ENCODE assay signal across 19 mouse cellular contexts in the genomic region with DNA sequence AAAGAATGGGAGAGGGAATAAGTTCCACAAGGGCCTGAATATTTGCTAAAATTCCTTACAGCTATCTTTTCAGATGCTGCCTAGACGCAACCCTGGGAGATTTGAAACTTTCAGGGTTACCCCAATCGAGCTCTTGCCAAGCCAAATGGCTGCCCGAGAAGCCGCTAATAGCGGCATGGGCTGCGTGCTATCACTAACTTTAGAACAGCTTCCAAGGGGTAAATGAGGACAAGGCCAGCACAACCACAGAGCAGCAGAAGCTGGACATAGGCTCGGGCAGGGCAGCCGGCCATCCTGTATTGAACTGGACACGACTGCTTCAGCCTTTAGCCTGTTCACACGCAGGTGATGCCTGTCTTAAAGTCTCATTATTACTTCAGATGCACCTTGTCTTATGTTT. TPM values are rescaled to one million over a fixed set of nuclear protein-coding genes. Genes with fewer than 3 reads are reported as not detected.
DNase-seq lines count a peak whose midpoint lies in the region; ATAC-seq lines count a peak whose summit lies in the region.
"Had no signal": no experiment of that assay in that cellular context is flagged by ENCODE, and none has a peak within 500 bp of the region (broad histone marks: within the 10 kb centered on the region; RNA-seq: fewer than 3 reads in every experiment).

No protein-coding gene starts in this region.

- H3K4me3 ChIP-seq in midbrain, embryonic 16.5 days (ENCODE audit: low read depth, low read length): no peak overlapping the region
- H3K4me3 ChIP-seq: forebrain, embryonic 10.5 days; hindbrain, embryonic 13.5 days; intestine, embryonic 15.5 days; layer of hippocampus, adult 2 months; limb, embryonic 10.5 days; liver, embryonic 13.5 days; midbrain, embryonic 15.5 days had no signal

- DNase-seq in heart, adult 11 months: peak; percentile 95
- no peak for DNase-seq in heart, postnatal 25 days (ENCODE audit: low spot score)
- peak; percentile 38 for DNase-seq in adrenal gland, adult 8-10 months
- peak; percentile 38 for DNase-seq in gastrocnemius, postnatal 10 days
- DNase-seq in heart, postnatal 4 days: peak; percentile 23
- DNase-seq in layer of hippocampus, adult 11-12 months (ENCODE audit: low spot score): no peak
- DNase-seq: cerebellum, adult 9-11 months; liver, embryonic 13.5 days; right cerebral cortex, postnatal 25 days had no signal

- no peak for ATAC-seq in megakaryocyte-erythroid progenitor cell, adult 5-6 weeks (replicated peaks; ENCODE audit: low FRiP score, low TSS enrichment, poor library complexity, severe bottlenecking)
- ATAC-seq in midbrain, embryonic 16.5 days: no peak
- ATAC-seq: intestine, embryonic 15.5 days; midbrain, embryonic 15.5 days had no signal

- intact Hi-C loops in heart, postnatal 25 days (cut with DNase I): loop anchor here (10.0 kb wide), 1 partner anchor 760 kb away; no protein-coding TSS in a partner anchor

- WGBS in midbrain, embryonic 16.5 days: 91% methylated on average over 10 of the region's 10 CpGs

- H3K9ac ChIP-seq in midbrain, embryonic 16.5 days (ENCODE audit: low read depth, low read length): no peak overlapping the region
- H3K9ac ChIP-seq: hindbrain, embryonic 13.5 days; intestine, embryonic 15.5 days; liver, embryonic 13.5 days; midbrain, embryonic 15.5 days had no signal

- no peak overlapping the region for H3K27ac ChIP-seq in midbrain, embryonic 16.5 days (ENCODE audit: low read length)
- H3K27ac ChIP-seq: forebrain, embryonic 10.5 days; hindbrain, embryonic 13.5 days; intestine, embryonic 15.5 days; kidney, postnatal 0 days; layer of hippocampus, adult 2 months; limb, embryonic 10.5 days; liver, embryonic 13.5 days; midbrain, embryonic 15.5 days had no signal

- no peaks in the 10 kb centered on the region for H3K9me3 ChIP-seq in midbrain, embryonic 16.5 days (replicated peaks; ENCODE audit: control insufficient read depth, low read length, poor library complexity, severe bottlenecking)
- H3K9me3 ChIP-seq: forebrain, embryonic 10.5 days; hindbrain, embryonic 13.5 days; intestine, embryonic 15.5 days; limb, embryonic 10.5 days; liver, embryonic 13.5 days; midbrain, embryonic 15.5 days had no signal

- no peaks in the 10 kb centered on the region for H3K27me3 ChIP-seq in midbrain, embryonic 16.5 days (ENCODE audit: control insufficient read depth, insufficient read depth, low read depth, low read length)
- H3K27me3 ChIP-seq: CH12.LX; hindbrain, embryonic 13.5 days; intestine, embryonic 15.5 days; liver, embryonic 13.5 days; midbrain, embryonic 15.5 days had no signal

- H3K4me1 ChIP-seq in midbrain, embryonic 16.5 days (ENCODE audit: control insufficient read depth, insufficient read depth, low read length): no peaks in the 10 kb centered on the region
- H3K4me1 ChIP-seq: forebrain, embryonic 10.5 days; hindbrain, embryonic 13.5 days; limb, embryonic 10.5 days; liver, embryonic 13.5 days; midbrain, embryonic 15.5 days had no signal

- H3K4me2 ChIP-seq in midbrain, embryonic 16.5 days (ENCODE audit: low read length): no peak overlapping the region
- H3K4me2 ChIP-seq: hindbrain, embryonic 13.5 days; intestine, embryonic 15.5 days; liver, embryonic 13.5 days; midbrain, embryonic 15.5 days had no signal

- H3K36me3 ChIP-seq in midbrain, embryonic 16.5 days (ENCODE audit: control insufficient read depth, insufficient read depth, low read length): no peaks in the 10 kb centered on the region
- H3K36me3 ChIP-seq: forebrain, embryonic 10.5 days; hindbrain, embryonic 13.5 days; intestine, embryonic 15.5 days; limb, embryonic 10.5 days; liver, embryonic 13.5 days; midbrain, embryonic 15.5 days had no signal

RNA-seq across cellular contexts. Expression of gene Spryd7, which starts 18.4 kb away (rescaled TPM):
- 10 to 100 TPM; 55.8 to 63.8 TPM for total RNA-seq in heart, postnatal 25 days (2021)
- 10 to 100 TPM; 19.3 to 21.7 (median 19.8) TPM for total RNA-seq in adrenal gland, adult 8-10 months (2022)
- 10 to 100 TPM; 38.3 to 41.9 TPM for total RNA-seq in gastrocnemius, postnatal 10 days (2021)
- total RNA-seq in heart, postnatal 4 days (2021): 10 to 100 TPM; 33.5 to 35.3 TPM
- total RNA-seq in megakaryocyte-erythroid progenitor cell, adult 5-6 weeks (2014; fragmentation: Nextera tagmentation): 8.6 and 10.7 TPM in 2 replicates
- total RNA-seq in megakaryocyte-erythroid progenitor cell, adult 5-6 weeks (2017): 16.1 and 24.0 TPM in 2 replicates
- 62.0 and 64.9 TPM in 2 replicates for polyA plus RNA-seq in midbrain, embryonic 16.5 days (2015; fragmentation: Nextera tagmentation; extraction: Ambion mirVana)

RNA-seq across cellular contexts. Expression of gene Trim13, which starts 23.0 kb away (rescaled TPM):
- 1 to 10 TPM; 7.9 to 8.6 TPM for total RNA-seq in heart, postnatal 25 days (2021)
- 10 to 100 TPM in 2 of 4 experiments, 1 to 10 TPM in 2; 7.8 to 12.4 (median 10.5) TPM for total RNA-seq in adrenal gland, adult 8-10 months (2022)
- total RNA-seq in gastrocnemius, postnatal 10 days (2021): 10 to 100 TPM; 18.8 to 21.7 TPM
- total RNA-seq in heart, postnatal 4 days (2021): 10 to 100 TPM in 1 of 2 experiments, 1 to 10 TPM in 1; 9.7 to 11.3 TPM
- 7.2 and 14.8 TPM in 2 replicates for total RNA-seq in megakaryocyte-erythroid progenitor cell, adult 5-6 weeks (2014; fragmentation: Nextera tagmentation)
- 21.1 and 28.5 TPM in 2 replicates for total RNA-seq in megakaryocyte-erythroid progenitor cell, adult 5-6 weeks (2017)
- 48.8 and 53.7 TPM in 2 replicates for polyA plus RNA-seq in midbrain, embryonic 16.5 days (2015; fragmentation: Nextera tagmentation; extraction: Ambion mirVana)

RNA-seq across cellular contexts. Expression of gene Kcnrg, which starts 32.2 kb away (rescaled TPM):
- total RNA-seq in heart, postnatal 25 days (2021): under 1 TPM in 1 of 2 experiments, not detected in 1; 0.13 TPM
- under 1 TPM in 3 of 4 experiments, not detected in 1; 0.14 to 0.46 (median 0.25) TPM for total RNA-seq in adrenal gland, adult 8-10 months (2022)
- total RNA-seq in gastrocnemius, postnatal 10 days (2021): under 1 TPM; 0.40 to 0.43 TPM
- total RNA-seq in heart, postnatal 4 days (2021): under 1 TPM; 0.24 to 0.25 TPM
- 0.82 TPM in 1 of 2 replicates, not detected in the other for total RNA-seq in megakaryocyte-erythroid progenitor cell, adult 5-6 weeks (2014; fragmentation: Nextera tagmentation)
- 0.65 TPM in 1 of 2 replicates, not detected in the other for total RNA-seq in megakaryocyte-erythroid progenitor cell, adult 5-6 weeks (2017)
- polyA plus RNA-seq in midbrain, embryonic 16.5 days (2015; fragmentation: Nextera tagmentation; extraction: Ambion mirVana): 3.1 and 4.0 TPM in 2 replicates

Comparison
In these comparisons a context has a peak if more than half of its experiments do, and no peak if none do; other contexts are left out.
1. DNase-seq: peak in heart, adult 11 months (single experiment), adrenal gland, adult 8-10 months (single experiment), gastrocnemius, postnatal 10 days (single experiment) and heart, postnatal 4 days (single experiment); none in heart, postnatal 25 days (single experiment) and layer of hippocampus, adult 11-12 months (single experiment).